8 mouse cellular contexts compared by ENCODE assay signal in the genomic region with DNA sequence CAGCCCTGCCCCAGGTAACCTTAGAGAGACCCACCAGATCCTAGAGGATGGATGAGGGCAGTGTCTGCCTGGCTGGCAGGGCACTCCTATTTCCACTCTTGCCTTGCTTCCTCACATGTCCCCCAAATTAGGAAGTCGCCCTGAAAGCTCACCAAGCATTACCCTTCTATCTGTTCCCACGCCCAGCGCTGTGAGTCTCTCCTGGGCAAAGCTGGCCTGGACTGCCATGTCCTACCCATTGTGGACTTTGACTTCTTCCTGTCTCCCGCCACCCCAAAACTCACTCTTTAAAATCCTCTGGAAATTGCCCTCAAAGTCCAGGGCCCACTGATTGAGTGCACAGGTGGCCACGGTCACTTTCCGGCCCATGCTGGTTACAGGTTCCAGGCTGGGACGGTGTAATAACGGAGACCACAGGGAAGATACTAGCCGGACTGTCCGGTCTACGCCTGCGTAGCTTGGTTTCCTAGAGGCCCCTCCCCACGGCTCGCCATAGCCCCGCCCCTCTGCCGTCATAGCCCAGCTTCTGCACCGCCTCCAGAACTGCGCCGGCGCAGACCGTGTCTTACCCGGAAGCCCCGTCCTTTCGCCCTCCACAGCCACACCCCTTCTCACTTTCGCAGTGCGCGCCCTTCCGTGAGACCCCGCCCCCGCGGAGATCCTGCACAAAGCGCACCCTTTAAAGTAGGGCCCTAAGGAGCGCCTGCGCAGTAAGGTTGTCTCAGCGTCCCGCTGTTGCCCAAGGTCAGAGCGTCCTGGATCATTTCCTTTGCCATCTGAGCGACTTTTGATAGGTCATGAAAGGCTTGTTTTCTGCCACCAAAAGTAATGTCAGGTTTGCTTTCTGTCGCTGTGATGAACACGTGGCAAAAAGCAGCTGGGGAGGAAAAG. TPM values are rescaled to one million over a fixed set of nuclear protein-coding genes. Genes with fewer than 3 reads are reported as not detected.
A peak's percentile ranks its signal among the peaks of the same experiment; 100 is the strongest.
DNase-seq lines count a peak whose midpoint lies in the region; ATAC-seq and TF ChIP-seq lines count a peak whose summit lies in the region.

A gene (minus strand): TSS at position 475 of the 891 bp plus-strand sequence.
A gene (plus strand): TSS at position 771 of the 891 bp plus-strand sequence.

- H3K36me3 ChIP-seq in G1E (replicated peaks): peaks cover 37% of the 10 kb centered on the region
- H3K36me3 ChIP-seq in forebrain, postnatal 0 days (ENCODE audit: insufficient read depth): no peaks in the 10 kb centered on the region
- 0 out of 2 replicates have a peak, but pooled peaks cover 3% of the 10 kb centered on the region for H3K36me3 ChIP-seq in lung, embryonic 15.5 days

- H3K4me1 ChIP-seq in G1E (ENCODE audit: insufficient read depth, low read depth, low read length): peaks cover 32% of the 10 kb centered on the region
- H3K4me1 ChIP-seq in forebrain, postnatal 0 days (ENCODE audit: insufficient read depth): peaks cover 14% of the 10 kb centered on the region
- peaks cover 13% of the 10 kb centered on the region for H3K4me1 ChIP-seq in lung, embryonic 15.5 days

- DNase-seq in G1E (ENCODE audit: low spot score): peak; percentile 92
- peak; percentile 99 for DNase-seq in cerebellum, adult 18-20 months
- DNase-seq in forebrain, postnatal 0 days: peak; percentile 98
- peak; percentile 100 for DNase-seq in heart, postnatal 4 days
- peak; percentile 98 to 99 for DNase-seq in layer of hippocampus, adult 8-10 months (ENCODE audit: low spot score in 2 of 2)
- peak; percentile 99 for DNase-seq in ovary, adult 18-20 months (ENCODE audit: low spot score)
- DNase-seq in thymus, postnatal 0 days (ENCODE audit: low spot score): peak; percentile 98

- peak; percentile 98 for ATAC-seq in G1E (ENCODE audit: extremely low read depth, insufficient number of reproducible peaks, low FRiP score, poor library complexity, severe bottlenecking)
- ATAC-seq in forebrain, postnatal 0 days: peak; percentile 99
- peak; percentile 98 for ATAC-seq in lung, embryonic 15.5 days (ENCODE audit: borderline replicate concordance, extremely low read depth, low FRiP score, low TSS enrichment)

- whole genome bisulfite sequencing in forebrain, postnatal 0 days: under 1% methylated on average over 39 of the region's 40 CpGs
- under 1% methylated on average over 39 of the region's 40 CpGs for WGBS in lung, embryonic 15.5 days

- no peak for TF ChIP-seq CTCF in G1E (IDR thresholded peaks at IDR 0.05; ENCODE audit: low read depth, low read length)
- TF ChIP-seq CTCF in forebrain, postnatal 0 days (IDR thresholded peaks at IDR 0.05; ENCODE audit: low read depth): no peak

- peak within 1 kb of the TSS; percentile 72 for H3K4me2 ChIP-seq in forebrain, postnatal 0 days (ENCODE audit: low read depth)
- H3K4me2 ChIP-seq in lung, embryonic 15.5 days: peak within 1 kb of the TSS; percentile 68

- peak within 1 kb of the TSS; percentile 59 for H3K9ac ChIP-seq in forebrain, postnatal 0 days
- H3K9ac ChIP-seq in lung, embryonic 15.5 days: peak within 1 kb of the TSS; percentile 63

- H3K4me3 ChIP-seq in G1E (ENCODE audit: low read depth, low read length): peak within 1 kb of the TSS; percentile 76
- peak within 1 kb of the TSS; percentile 65 for H3K4me3 ChIP-seq in forebrain, postnatal 0 days (ENCODE audit: low read depth, low read length)
- peak within 1 kb of the TSS; percentile 56 for H3K4me3 ChIP-seq in lung, embryonic 15.5 days

- peak within 1 kb of the TSS; percentile 68 for H3K27ac ChIP-seq in forebrain, postnatal 0 days (ENCODE audit: low read depth, low read length)
- peak within 1 kb of the TSS; percentile 48 for H3K27ac ChIP-seq in lung, embryonic 15.5 days

- H3K27me3 ChIP-seq in G1E (ENCODE audit: insufficient read depth, low read length): no peaks in the 10 kb centered on the region
- H3K27me3 ChIP-seq in forebrain, postnatal 0 days (ENCODE audit: insufficient read depth, low read length): no peaks in the 10 kb centered on the region
- no peaks in the 10 kb centered on the region for H3K27me3 ChIP-seq in lung, embryonic 15.5 days

- H3K9me3 ChIP-seq in G1E (replicated peaks): no peaks in the 10 kb centered on the region
- no peaks in the 10 kb centered on the region for H3K9me3 ChIP-seq in forebrain, postnatal 0 days (ENCODE audit: low read length)
- H3K9me3 ChIP-seq in lung, embryonic 15.5 days: no peaks in the 10 kb centered on the region

RNA-seq across cellular contexts. Expression of the first gene that starts in this region (rescaled TPM):
- total RNA-seq in G1E (2014; fragmentation: Nextera tagmentation): 10.3 and 14.6 TPM in 2 replicates
- total RNA-seq in G1E (2017): 11.9 and 18.8 TPM in 2 replicates
- 3.6 and 4.5 TPM in 2 replicates for polyA plus RNA-seq in G1E (2012)
- 4.9 and 7.9 TPM in 2 replicates for total RNA-seq in forebrain, postnatal 0 days (2014; rRNA removed)
- 3.5 and 3.6 TPM in 2 replicates for polyA plus RNA-seq in forebrain, postnatal 0 days (2015; fragmentation: Nextera tagmentation; extraction: Ambion mirVana)
- 1 to 10 TPM; 8.8 to 9.8 TPM for total RNA-seq in heart, postnatal 4 days (2021)
- 10 to 100 TPM in 1 of 4 experiments, 1 to 10 TPM in 3; 6.7 to 12.4 (median 7.3) TPM for total RNA-seq in layer of hippocampus, adult 8-10 months (2022)
- 7.9 and 9.0 TPM in 2 replicates for polyA plus RNA-seq in lung, embryonic 15.5 days (2015; fragmentation: Nextera tagmentation; extraction: Ambion mirVana)
- 7.1 and 7.7 TPM in 2 replicates for polyA plus RNA-seq in thymus, postnatal 0 days (2015; fragmentation: Nextera tagmentation; extraction: Ambion mirVana)

RNA-seq across cellular contexts. Expression of the second gene that starts in this region (rescaled TPM):
- total RNA-seq in G1E (2014; fragmentation: Nextera tagmentation) (83.0 and 83.2 TPM in 2 replicates), G1E (2017) (15.7 and 16.3 TPM in 2 replicates)
- 11.0 and 20.6 TPM in 2 replicates for polyA plus RNA-seq in G1E (2012)
- total RNA-seq in forebrain, postnatal 0 days (2014; rRNA removed): 40.5 and 52.7 TPM in 2 replicates
- 63.8 and 75.4 TPM in 2 replicates for polyA plus RNA-seq in forebrain, postnatal 0 days (2015; fragmentation: Nextera tagmentation; extraction: Ambion mirVana)
- 10 to 100 TPM; 15.7 to 17.5 TPM for total RNA-seq in heart, postnatal 4 days (2021)
- total RNA-seq in layer of hippocampus, adult 8-10 months (2022): 10 to 100 TPM; 42.1 to 48.1 (median 44.7) TPM
- 30.4 and 30.9 TPM in 2 replicates for polyA plus RNA-seq in lung, embryonic 15.5 days (2015; fragmentation: Nextera tagmentation; extraction: Ambion mirVana)
- 30.0 and 41.7 TPM in 2 replicates for polyA plus RNA-seq in thymus, postnatal 0 days (2015; fragmentation: Nextera tagmentation; extraction: Ambion mirVana)

Comparison
In these comparisons a context has a peak if more than half of its experiments do, and no peak if none do; other contexts are left out.
1. Peak in every context shown above with its lines: DNase-seq, ATAC-seq, H3K4me3 ChIP-seq and H3K27ac ChIP-seq.